Mouse (Mus musculus) G1E-ER4 (cell line): ENCODE measurements around the gene Spin1. TPM values are rescaled to one million over a fixed set of nuclear protein-coding genes. Genes with fewer than 3 reads are reported as not detected.
A peak's percentile ranks its signal among the peaks of the same experiment; 100 is the strongest.

Source experiments
- GATA1 ChIP-seq: IDR thresholded peaks from one replicate; pipeline ENCODE4 v1.8.0; 2012; ENCODE audit warnings: low read length, inconsistent platforms
- polyA plus RNA-seq: library from polyadenylated mRNA; stranded (reverse); fragments of >175 nt; gene quantifications from 2 replicates; pipeline ENCODE4 v1.2.3, GENCODE M21; 2012

Gene Spin1
- polyA plus RNA-seq, 1 experiment, result 7.1 TPM

GRCm38 (mm10) chr13:51109517-51109916, 8.8 kb downstream of the Spin1 start:
- no peak for TF ChIP-seq GATA1

- TF ChIP-seq GATA1, result no peak
Measured at GRCm38 (mm10) chr13:51115762-51116161, 15.1 kb downstream of the Spin1 start.

- no peak for TF ChIP-seq GATA1
Measured at GRCm38 (mm10) chr13:51120734-51121133, 20.1 kb downstream of the Spin1 start.

GRCm38 (mm10) chr13:51121966-51122365, 21.3 kb downstream of the Spin1 start:
- TF ChIP-seq GATA1, result no peak

GRCm38 (mm10) chr13:51122771-51123170, 22.1 kb downstream of the Spin1 start:
- no peak for TF ChIP-seq GATA1

GRCm38 (mm10) chr13:51125357-51125756, 24.7 kb downstream of the Spin1 start:
- TF ChIP-seq GATA1, result no peak

- TF ChIP-seq GATA1, result peak; percentile 9
Measured at GRCm38 (mm10) chr13:51127906-51128305, 27.2 kb downstream of the Spin1 start.

GRCm38 (mm10) chr13:51128417-51128816, 27.7 kb downstream of the Spin1 start:
- no peak for TF ChIP-seq GATA1

GRCm38 (mm10) chr13:51131179-51131578, 30.5 kb downstream of the Spin1 start:
- no peak for TF ChIP-seq GATA1

GRCm38 (mm10) chr13:51136315-51136714, 35.6 kb downstream of the Spin1 start:
- no peak for TF ChIP-seq GATA1

GRCm38 (mm10) chr13:51136996-51137701, 36.5 kb downstream of the Spin1 start:
- no peak for TF ChIP-seq GATA1

- no peak for TF ChIP-seq GATA1
Measured at GRCm38 (mm10) chr13:51137702-51138031, 37.0 kb downstream of the Spin1 start.

- TF ChIP-seq GATA1, result no peak
Measured at GRCm38 (mm10) chr13:51147106-51147505, 46.4 kb downstream of the Spin1 start.

- no peak for TF ChIP-seq GATA1
Measured at GRCm38 (mm10) chr13:51152966-51153669, 52.4 kb downstream of the Spin1 start.

- TF ChIP-seq GATA1, result no peak
Measured at GRCm38 (mm10) chr13:51153670-51154030, 53.0 kb downstream of the Spin1 start.

- TF ChIP-seq GATA1, result no peak
Measured at GRCm38 (mm10) chr13:51155178-51156013, 54.7 kb downstream of the Spin1 start.
